Mouse (Mus musculus): ENCODE results near the gene B3galt6.

B3galt6 gene

DNA sequence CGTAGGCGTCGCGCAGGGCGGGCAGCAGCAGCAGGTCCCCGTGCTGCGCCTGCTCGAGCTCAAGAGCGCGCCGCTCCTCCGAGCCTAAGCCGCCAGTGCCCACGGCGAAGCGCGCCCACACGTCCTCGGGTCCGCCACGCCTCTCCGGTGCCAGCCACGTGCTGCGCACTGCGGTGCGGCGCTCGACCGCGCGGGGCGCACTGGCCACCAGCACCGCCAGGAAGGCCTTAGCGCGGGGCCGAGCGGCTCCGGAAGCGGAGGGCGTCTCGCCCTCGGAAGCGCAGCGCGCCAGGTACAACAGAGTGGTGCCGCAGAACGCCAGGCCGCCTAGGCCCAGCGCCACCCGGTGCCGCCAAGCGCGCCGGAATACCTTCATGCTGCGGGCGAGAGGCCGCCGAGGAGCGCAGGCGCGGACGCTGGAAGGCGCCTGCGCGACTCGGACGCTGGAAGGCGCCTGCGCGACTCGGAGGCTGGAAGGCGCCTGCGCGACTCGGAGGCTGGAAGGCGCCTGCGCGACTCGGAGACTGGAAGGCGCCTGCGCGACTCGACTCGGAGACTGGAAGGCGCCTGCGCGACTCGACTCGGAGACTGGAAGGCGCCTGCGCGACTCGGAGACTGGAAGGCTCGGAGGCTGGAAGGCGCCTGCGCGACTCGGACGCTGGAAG lies at the start of gene B3galt6, which contains the start of gene Sdf4:
B3galt6 (minus strand) TSS at position 409 of the 665 bp plus-strand sequence.
Sdf4 (plus strand) TSS at position 632 of the 665 bp plus-strand sequence.
- DNase-seq, result peak; percentile 88

DNA sequence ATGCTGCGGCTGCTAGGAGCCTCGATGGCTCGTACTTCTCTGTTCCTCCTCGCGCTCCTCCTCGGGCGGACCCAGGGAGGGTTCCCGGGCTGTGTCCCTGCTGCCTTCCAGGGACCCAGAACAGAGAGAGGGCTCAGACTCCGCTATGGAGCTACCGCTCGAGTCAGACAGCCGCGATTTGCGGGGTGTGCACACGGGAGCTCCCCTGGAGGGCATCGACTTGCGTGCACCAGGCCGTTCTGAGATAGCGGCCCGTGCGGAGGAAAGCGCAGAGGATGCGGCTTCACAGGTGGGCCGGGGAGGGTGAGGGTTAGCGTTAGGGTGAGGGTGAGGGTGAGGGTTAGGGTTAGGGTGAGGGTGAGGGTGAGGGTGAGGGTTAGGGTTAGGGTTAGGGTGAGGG lies 42.5 kb upstream of the B3galt6 start:
- DNase-seq, result peak; percentile 49

DNA sequence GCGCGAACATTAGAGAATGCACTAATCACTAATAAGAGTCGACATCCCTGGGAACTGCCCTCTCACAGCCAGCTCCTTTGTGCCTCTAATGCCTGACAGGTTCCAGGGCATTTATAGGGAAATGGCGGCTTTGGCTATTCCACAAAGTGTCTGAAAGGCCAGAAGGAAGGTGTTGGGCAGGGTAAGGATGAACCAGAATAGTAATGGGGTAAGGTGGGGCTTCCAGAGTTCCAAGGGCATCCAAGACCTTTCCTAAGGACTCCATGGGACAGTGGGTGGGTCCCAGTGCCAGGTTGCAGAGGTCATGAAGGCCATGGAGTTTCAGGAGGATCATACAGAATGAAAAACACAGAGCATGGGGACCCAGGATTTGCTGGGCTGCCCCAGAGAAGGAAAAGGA lies 41.9 kb upstream of the B3galt6 start:
- no peak for DNase-seq

- peak; percentile 80 for DNase-seq
Measured at GRCm38 (mm10) chr4:156033476-156034119, 41.1 kb upstream of the B3galt6 start.

DNA sequence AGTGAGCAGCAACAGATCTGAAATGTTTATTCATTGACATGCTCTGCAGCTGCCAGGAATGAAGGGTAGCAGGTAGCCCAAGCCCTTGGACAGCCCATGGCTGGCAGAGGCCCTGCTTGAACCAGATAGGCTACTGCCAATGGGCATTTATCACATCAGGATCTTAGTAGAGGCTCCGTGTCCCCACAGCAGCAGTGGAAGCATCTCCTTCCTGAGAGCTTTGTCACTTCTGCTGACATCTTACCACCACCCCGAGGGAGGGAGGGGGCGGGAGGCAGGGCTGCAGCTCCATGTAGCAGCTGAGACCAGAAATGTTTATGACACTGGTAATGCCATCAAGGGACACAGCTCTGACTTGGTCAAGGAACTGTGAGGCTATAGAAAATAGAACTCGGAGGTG lies 40.4 kb upstream of the B3galt6 start:
- DNase-seq, result peak; percentile 64

DNA sequence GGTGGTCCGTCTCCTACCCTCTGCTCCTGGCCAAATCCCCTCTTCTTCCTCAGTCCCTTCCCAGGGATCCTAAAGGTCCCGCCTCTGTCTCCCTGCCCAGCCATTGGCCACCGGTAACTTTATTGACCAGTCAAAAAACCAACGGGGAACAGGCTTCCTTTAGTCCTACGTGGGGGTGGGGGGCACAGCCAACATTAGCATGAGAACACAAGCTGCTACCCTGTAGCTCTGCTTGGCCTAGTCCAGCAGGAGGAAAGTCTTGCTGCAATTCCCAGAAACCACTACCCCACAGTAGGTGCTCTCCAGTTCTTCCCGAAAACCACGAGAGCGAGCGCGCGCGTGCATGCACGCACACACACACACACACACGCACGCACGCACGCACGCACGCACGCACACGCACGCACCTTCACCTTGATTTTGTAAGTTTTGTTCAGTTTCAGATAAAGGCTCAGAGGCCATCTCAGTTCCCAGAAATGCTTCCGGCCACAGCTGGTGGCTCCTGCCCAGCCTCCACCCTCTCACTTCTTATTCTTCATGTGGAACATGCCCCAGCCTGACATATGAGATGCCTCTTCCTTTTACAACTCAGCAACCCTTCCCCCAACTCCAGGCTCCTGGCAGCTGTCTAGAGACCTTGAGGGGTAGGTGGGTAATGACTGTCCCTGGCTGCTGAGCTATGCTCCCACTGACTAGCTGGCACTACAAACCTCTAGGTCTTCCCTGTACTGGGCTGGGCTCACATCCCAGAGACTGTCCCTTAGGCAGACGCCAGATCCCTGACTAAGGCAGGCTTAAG lies 39.3 kb upstream of the B3galt6 start:
- peak; percentile 74 for DNase-seq

DNA sequence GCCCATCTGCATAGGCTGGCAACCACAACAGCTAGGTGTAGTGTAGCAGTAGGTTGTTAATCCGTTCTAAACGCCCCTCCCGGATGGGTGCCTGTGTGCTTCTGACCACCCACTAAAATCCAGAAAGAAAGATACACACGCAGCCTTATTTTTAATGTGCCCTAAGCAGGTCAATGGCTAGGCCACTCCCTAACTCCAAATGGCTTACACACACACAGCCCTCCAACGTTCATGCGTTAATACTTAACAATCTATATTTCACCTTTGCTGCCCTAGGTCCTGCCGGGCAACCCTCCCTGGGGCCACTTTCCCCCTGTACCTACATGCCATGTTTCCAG lies 38.8 kb upstream of the B3galt6 start:
- DNase-seq, result no peak

DNA sequence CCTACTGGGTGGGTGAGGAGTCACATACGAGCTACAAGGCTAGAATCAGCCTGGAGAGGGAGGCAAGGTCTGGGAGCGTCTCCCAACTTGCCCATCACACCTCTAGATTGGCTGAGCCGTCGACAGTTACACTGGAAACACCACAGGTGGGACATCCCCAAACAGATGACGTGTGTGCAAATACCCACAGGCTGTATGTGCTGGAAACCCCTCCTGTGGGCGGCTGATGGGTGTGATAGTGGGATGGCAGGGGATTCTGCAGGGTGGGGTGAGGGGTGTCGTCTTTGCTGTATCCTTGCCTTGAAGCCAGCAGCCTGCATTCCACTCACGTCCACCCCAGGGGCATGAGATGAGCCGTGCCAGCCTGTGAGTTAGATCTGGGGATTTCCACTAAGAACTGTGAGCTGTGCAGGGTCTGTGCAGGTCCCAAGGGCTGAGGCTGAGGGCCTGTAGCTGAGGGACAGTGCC lies 38.2 kb upstream of the B3galt6 start:
- DNase-seq, result peak; percentile 28

GRCm38 (mm10) chr4:156028580-156028979 lies 36.1 kb upstream of the B3galt6 start:
- no peak for DNase-seq

DNA sequence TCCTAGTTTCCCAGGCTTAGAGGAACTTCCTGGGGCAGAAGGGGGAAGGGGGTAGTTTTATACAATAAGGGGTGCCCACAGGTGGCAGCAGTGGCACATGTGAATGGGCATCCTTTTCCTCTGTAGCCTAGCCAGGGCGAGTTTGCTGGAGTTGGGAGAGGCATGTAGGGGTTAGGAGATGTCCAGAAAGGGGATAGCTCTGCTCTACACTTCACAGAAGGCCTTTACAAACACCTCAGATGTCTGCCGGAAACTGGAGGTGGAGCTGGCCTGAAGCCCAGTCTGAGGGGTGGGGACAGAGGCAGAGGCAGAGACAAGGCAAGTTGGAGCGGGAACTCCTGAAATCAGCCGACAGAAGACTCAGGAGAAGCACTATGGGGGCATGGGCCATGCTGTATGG lies 33.6 kb upstream of the B3galt6 start, which contains the start of gene Tnfrsf18:
Tnfrsf18 (plus strand) TSS at position 152 of the 400 bp plus-strand sequence.
- peak; percentile 82 for DNase-seq

- DNase-seq, result no peak
Measured at GRCm38 (mm10) chr4:156024184-156024583, 31.7 kb upstream of the B3galt6 start.

DNA sequence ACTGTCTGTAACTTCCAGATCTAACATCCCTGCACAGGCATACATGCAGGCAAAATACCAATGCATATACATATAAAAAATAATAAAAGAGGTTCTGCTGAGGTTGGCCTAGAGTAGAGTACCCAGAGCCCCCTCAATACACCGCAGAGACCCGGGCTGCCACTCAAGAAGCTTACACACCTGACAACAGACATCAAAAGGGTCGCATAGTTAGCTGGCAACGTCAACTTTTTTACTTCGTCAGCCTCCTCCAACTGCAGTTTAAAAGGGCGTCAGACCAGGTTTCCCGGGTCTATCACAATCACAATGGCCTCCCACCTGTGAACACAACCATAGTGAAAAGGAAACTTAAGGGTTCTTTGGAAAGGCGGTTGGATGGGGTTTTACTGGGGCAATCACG lies 31.1 kb upstream of the B3galt6 start:
- DNase-seq, result peak; percentile 66

DNA sequence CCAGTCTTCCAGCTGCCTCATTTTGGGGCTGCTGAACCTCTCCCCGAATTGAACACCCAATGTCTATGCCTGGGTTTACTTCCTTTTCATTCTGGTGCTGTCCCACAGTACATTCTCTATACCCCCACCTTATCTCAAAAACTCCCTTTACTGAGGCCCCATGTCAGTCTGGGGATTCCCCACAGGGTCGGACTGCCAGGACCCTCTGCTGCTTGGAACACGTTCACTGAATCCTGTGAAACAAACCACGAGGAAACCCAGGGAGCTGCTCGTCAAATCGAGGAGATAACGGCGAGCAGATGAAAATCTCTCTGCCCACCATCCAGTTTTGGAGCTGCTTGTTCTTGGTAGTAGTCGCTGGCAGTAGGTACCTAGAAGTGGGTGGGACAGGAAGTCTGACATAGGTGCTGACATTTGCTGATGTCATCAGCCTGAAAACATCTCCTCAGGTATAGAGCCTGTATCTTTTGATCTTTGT lies 29.5 kb upstream of the B3galt6 start:
- DNase-seq, result peak; percentile 48

GRCm38 (mm10) chr4:156021381-156021780 lies 28.9 kb upstream of the B3galt6 start:
- peak; percentile 12 for DNase-seq

- no peak for DNase-seq
Measured at GRCm38 (mm10) chr4:156019771-156020170, 27.3 kb upstream of the B3galt6 start.

DNA sequence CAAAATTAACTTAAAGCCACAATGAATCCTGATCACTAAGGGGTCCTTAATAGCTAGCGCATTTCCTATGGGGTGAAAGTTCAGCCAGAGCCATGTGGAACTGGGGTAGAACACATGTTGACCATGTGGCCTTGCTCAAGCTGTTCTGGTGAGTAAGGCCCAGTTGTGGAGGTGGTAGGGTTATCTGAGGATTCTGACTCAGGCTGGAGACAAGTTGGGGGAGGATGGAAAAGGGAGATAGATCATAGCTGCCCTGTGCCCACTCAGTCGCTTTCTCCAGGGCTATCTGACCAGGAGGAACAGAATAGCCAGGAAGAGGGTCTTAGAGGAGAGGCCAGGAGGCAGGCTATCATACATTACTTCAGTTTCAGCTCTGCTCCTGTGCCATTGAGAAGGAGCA lies 22.0 kb upstream of the B3galt6 start:
- DNase-seq, result no peak

- no peak for DNase-seq
Measured at GRCm38 (mm10) chr4:156013637-156014036, 21.2 kb upstream of the B3galt6 start, which contains the start of gene Tnfrsf4. Tnfrsf4 (plus strand) TSS chr4:156013843.

- no peak for DNase-seq
Measured at GRCm38 (mm10) chr4:156008369-156008768, 15.9 kb upstream of the B3galt6 start.

- DNase-seq, result no peak
Measured at GRCm38 (mm10) chr4:156004109-156004508, 11.7 kb upstream of the B3galt6 start.

DNA sequence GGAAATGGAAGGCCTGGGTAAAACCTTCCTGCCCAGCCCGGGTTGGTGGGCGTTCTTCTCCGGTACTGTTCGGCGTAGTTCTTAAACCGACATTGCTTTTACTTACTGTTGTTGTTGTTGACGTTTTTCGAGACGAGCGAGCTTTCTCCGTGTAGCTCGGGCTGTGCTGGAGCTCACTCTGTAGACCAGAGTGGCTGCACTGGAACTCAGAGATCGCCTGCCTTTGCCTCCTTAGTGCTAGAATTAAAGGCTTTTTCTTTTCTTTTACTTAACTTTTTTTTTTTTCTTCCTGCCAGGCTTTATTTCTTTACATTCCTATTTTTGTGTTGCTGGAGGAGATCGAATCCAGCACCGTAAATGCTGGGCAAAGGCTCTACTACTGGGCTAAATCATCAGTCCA lies 1.2 kb upstream of the B3galt6 start:
- DNase-seq, result no peak

GRCm38 (mm10) chr4:155992906-155993547 lies 578 bp upstream of the B3galt6 start:
- peak; percentile 97 for DNase-seq

GRCm38 (mm10) chr4:155991908-155992230 lies 580 bp downstream of the B3galt6 start:
- no peak for DNase-seq

Measured in thymus, postnatal 14 days (tissue).